Mouse (Mus musculus): ENCODE measurements around the gene Caskin2. TPM values are rescaled to one million over a fixed set of nuclear protein-coding genes. Genes with fewer than 3 reads are reported as not detected.
"Not testable (repeated sequence)": the region's sequence is repeated elsewhere in the genome, so short reads cannot be mapped to it uniquely, and the experiment has no call there.

Gene Caskin2
- polyA plus RNA-seq (2014; fragmentation: Nextera tagmentation; extraction: Ambion mirVana): 8.4 and 9.8 TPM in 2 replicates

DNA sequence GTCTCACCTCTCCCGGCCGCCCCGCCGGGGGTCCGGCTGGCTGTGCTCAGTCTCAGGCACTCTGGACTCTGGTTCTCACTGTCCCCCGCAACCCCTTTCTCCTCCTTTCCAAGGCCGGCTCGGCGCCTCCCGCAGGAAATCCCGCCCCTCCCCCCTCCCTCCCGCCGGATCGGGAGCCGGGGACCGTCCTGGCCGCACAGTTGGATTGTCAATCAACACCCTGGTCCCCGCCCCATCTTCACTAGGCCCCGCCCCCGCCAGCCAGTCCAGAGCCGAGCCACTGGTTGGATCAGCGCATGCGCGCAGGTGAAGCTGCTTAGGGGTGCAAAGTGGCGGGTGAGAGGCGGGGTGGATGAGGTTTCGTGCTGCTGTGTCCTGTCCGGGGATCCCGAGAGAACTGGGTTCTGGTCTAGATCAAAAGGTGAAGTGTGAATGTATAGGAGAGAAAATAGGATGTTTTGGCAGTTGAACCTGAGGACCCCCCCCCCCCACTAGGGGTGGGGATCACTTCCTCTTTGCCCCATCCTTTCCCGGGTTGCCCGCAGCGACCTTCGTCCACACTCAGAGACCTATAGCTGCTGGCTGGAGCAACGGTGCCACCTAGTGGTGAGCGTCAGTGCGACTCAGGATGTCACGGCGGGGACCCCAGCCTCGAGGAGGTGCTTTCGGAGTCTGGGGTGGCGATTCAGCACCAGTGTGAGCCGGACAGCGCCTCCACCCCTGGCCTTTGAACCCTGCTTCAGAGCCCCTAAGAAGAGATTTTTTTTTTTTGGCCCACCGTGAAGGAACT is at the start of gene Caskin2:
Gene Caskin2, minus strand, starts transcription at position 133 of the 790 bp plus-strand sequence.
- Histone ChIP-seq H3K9me3 (ENCODE audit: control insufficient read depth, low read length) (no peaks in the 10 kb centered on the region), H3K27ac (replicated peaks; ENCODE audit: low read depth, low read length) (peak within 1 kb of the TSS; percentile 60), H3K36me3 (ENCODE audit: control insufficient read depth, insufficient read depth, low read length) (peaks cover 19% of the 10 kb centered on the region), H3K27me3 (ENCODE audit: control insufficient read depth, insufficient read depth, low read length) (no peaks in the 10 kb centered on the region), H3K4me3 (replicated peaks; ENCODE audit: low read depth, low read length) (peak within 1 kb of the TSS; percentile 94), H3K9ac (replicated peaks; ENCODE audit: low read length) (peak within 1 kb of the TSS; percentile 91), H3K4me1 (ENCODE audit: control insufficient read depth, insufficient read depth, low read length) (peaks cover 34% of the 10 kb centered on the region), H3K4me2 (ENCODE audit: low read length) (peak within 1 kb of the TSS; percentile 75)
- WGBS: under 1% methylated on average over 42 of the region's 44 CpGs
- peak; percentile 92 for ATAC-seq (ENCODE audit: low FRiP score, low TSS enrichment)
- DNase-seq: peak; percentile 98

- 4% methylated on average over 75 of the region's 75 CpGs for WGBS
- no peak overlapping the region for H3K27ac ChIP-seq (replicated peaks; ENCODE audit: low read depth, low read length)
- ATAC-seq (ENCODE audit: low FRiP score, low TSS enrichment): peak; percentile 62
- peak; percentile 86 for DNase-seq
- no peaks in the 10 kb centered on the region for H3K4me1 ChIP-seq (ENCODE audit: control insufficient read depth, insufficient read depth, low read length)
- no peaks in the 10 kb centered on the region for H3K36me3 ChIP-seq (ENCODE audit: control insufficient read depth, insufficient read depth, low read length)
- no peak overlapping the region; the same call in 1 of the 2 replicates for H3K9ac ChIP-seq (replicated peaks; ENCODE audit: low read length)
- H3K9me3 ChIP-seq (ENCODE audit: control insufficient read depth, low read length): no peaks in the 10 kb centered on the region
- H3K27me3 ChIP-seq (ENCODE audit: control insufficient read depth, insufficient read depth, low read length): peaks cover 38% of the 10 kb centered on the region
- H3K4me2 ChIP-seq (ENCODE audit: low read length): peak overlapping the region; percentile 48
- peak overlapping the region; percentile 32 for H3K4me3 ChIP-seq (replicated peaks; ENCODE audit: low read depth, low read length)
These were observed 45.9 kb upstream of the Caskin2 start for GRCm38 (mm10) chr11:115859143-115859945.

GRCm38 (mm10) chr11:115858354-115858753 is 44.9 kb upstream of the Caskin2 start, which contains the start of gene Myo15b:
TSS of gene Myo15b (plus strand) at chr11:115858406.
- no peak for ATAC-seq (ENCODE audit: low FRiP score, low TSS enrichment)
- peak within 1 kb of the TSS; percentile 48 for H3K4me2 ChIP-seq (ENCODE audit: low read length)
- 7% methylated on average over 27 of the region's 27 CpGs for WGBS
- H3K9me3 ChIP-seq (ENCODE audit: control insufficient read depth, low read length): no peaks in the 10 kb centered on the region
- H3K4me3 ChIP-seq (replicated peaks; ENCODE audit: low read depth, low read length): peak within 1 kb of the TSS; percentile 32
- no peak within 1 kb of the TSS for H3K27ac ChIP-seq (replicated peaks; ENCODE audit: low read depth, low read length)
- H3K36me3 ChIP-seq (ENCODE audit: control insufficient read depth, insufficient read depth, low read length): no peaks in the 10 kb centered on the region
- no peak for DNase-seq
- peaks cover 38% of the 10 kb centered on the region for H3K27me3 ChIP-seq (ENCODE audit: control insufficient read depth, insufficient read depth, low read length)
- H3K4me1 ChIP-seq (ENCODE audit: control insufficient read depth, insufficient read depth, low read length): no peaks in the 10 kb centered on the region
- H3K9ac ChIP-seq (replicated peaks; ENCODE audit: low read length): no peak within 1 kb of the TSS; the same call in 1 of the 2 replicates

DNA sequence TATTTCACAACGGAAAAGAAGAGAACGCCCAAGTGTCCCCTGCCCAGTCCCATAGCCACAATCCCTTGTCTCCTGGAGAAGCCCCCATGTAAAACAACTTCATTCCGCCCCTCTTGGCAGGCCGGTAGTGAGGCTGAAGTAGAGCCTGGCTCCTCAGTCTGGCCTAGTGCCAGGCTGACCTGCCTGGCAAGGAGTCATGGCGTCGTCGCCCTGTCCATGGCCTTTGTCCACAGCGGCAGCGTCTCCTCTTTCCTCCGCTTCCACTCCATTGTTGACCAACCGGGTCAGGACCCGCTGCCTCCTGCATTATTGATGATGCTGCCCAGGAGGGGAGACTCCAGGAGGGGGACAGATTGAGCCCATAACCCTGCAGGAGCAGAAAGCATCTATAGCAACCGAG is 44.5 kb upstream of the Caskin2 start:
- no peak overlapping the region for H3K4me2 ChIP-seq (ENCODE audit: low read length)
- H3K36me3 ChIP-seq (ENCODE audit: control insufficient read depth, insufficient read depth, low read length): no peaks in the 10 kb centered on the region
- H3K27me3 ChIP-seq (ENCODE audit: control insufficient read depth, insufficient read depth, low read length): peaks cover 38% of the 10 kb centered on the region
- H3K4me3 ChIP-seq (replicated peaks; ENCODE audit: low read depth, low read length): no peak overlapping the region
- DNase-seq: no peak
- 40% methylated on average over 13 of the region's 13 CpGs for WGBS
- H3K9ac ChIP-seq (replicated peaks; ENCODE audit: low read length): no peak overlapping the region
- no peak for ATAC-seq (ENCODE audit: low FRiP score, low TSS enrichment)
- no peaks in the 10 kb centered on the region for H3K9me3 ChIP-seq (ENCODE audit: control insufficient read depth, low read length)
- no peak overlapping the region for H3K27ac ChIP-seq (replicated peaks; ENCODE audit: low read depth, low read length)
- no peaks in the 10 kb centered on the region for H3K4me1 ChIP-seq (ENCODE audit: control insufficient read depth, insufficient read depth, low read length)

DNA sequence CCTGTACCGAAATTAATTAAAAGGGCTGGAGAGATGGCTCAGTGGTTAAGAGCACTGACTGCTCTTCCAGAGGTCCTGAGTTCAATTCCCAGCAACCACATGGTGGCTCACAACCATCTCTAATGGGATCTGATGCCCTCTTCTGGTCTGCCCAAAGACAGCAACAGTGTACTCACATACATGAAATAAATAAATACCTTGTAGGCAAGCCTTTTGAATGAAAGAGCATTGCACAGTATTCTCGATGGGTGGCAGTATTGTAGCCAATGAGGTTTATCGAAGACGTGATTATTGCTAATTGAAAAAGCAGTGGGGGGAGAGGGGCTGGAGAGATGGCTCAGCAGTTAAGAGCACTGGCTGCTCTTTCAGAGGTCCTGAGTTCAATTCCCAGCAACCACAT is 43.7 kb upstream of the Caskin2 start:
- peaks cover 38% of the 10 kb centered on the region for H3K27me3 ChIP-seq (ENCODE audit: control insufficient read depth, insufficient read depth, low read length)
- not testable (repeated sequence) for ATAC-seq (ENCODE audit: low FRiP score, low TSS enrichment); H3K9me3 ChIP-seq (ENCODE audit: control insufficient read depth, low read length); H3K4me1 ChIP-seq (ENCODE audit: control insufficient read depth, insufficient read depth, low read length); H3K4me2 ChIP-seq (ENCODE audit: low read length); H3K9ac ChIP-seq (replicated peaks; ENCODE audit: low read length); DNase-seq; H3K36me3 ChIP-seq (ENCODE audit: control insufficient read depth, insufficient read depth, low read length); H3K27ac ChIP-seq (replicated peaks; ENCODE audit: low read depth, low read length); H3K4me3 ChIP-seq (replicated peaks; ENCODE audit: low read depth, low read length)
- WGBS: 89% methylated on average over 4 of the region's 4 CpGs

GRCm38 (mm10) chr11:115854674-115855073 is 41.2 kb upstream of the Caskin2 start:
- Histone ChIP-seq H3K4me1 (ENCODE audit: control insufficient read depth, insufficient read depth, low read length) (no peaks in the 10 kb centered on the region), H3K27ac (replicated peaks; ENCODE audit: low read depth, low read length) (no peak overlapping the region), H3K27me3 (ENCODE audit: control insufficient read depth, insufficient read depth, low read length) (peaks cover 23% of the 10 kb centered on the region), H3K9me3 (ENCODE audit: control insufficient read depth, low read length) (no peaks in the 10 kb centered on the region), H3K4me2 (ENCODE audit: low read length) (no peak overlapping the region), H3K36me3 (ENCODE audit: control insufficient read depth, insufficient read depth, low read length) (no peaks in the 10 kb centered on the region), H3K4me3 (replicated peaks; ENCODE audit: low read depth, low read length) (no peak overlapping the region), H3K9ac (replicated peaks; ENCODE audit: low read length) (no peak overlapping the region)
- ATAC-seq (ENCODE audit: low FRiP score, low TSS enrichment) (no peak), DNase-seq (no peak)
- WGBS: 71% methylated on average over 6 of the region's 6 CpGs

- Histone ChIP-seq H3K9me3 (ENCODE audit: control insufficient read depth, low read length) (no peaks in the 10 kb centered on the region), H3K9ac (replicated peaks; ENCODE audit: low read length) (no peak overlapping the region), H3K27ac (replicated peaks; ENCODE audit: low read depth, low read length) (no peak overlapping the region), H3K27me3 (ENCODE audit: control insufficient read depth, insufficient read depth, low read length) (no peaks in the 10 kb centered on the region), H3K4me3 (replicated peaks; ENCODE audit: low read depth, low read length) (no peak overlapping the region), H3K4me2 (ENCODE audit: low read length) (no peak overlapping the region), H3K4me1 (ENCODE audit: control insufficient read depth, insufficient read depth, low read length) (no peaks in the 10 kb centered on the region), H3K36me3 (ENCODE audit: control insufficient read depth, insufficient read depth, low read length) (no peaks in the 10 kb centered on the region)
- no peak for ATAC-seq (ENCODE audit: low FRiP score, low TSS enrichment)
- 91% methylated on average over 2 of the region's 2 CpGs for WGBS
- DNase-seq: no peak
These were observed 32.4 kb upstream of the Caskin2 start for GRCm38 (mm10) chr11:115845819-115846218.

DNA sequence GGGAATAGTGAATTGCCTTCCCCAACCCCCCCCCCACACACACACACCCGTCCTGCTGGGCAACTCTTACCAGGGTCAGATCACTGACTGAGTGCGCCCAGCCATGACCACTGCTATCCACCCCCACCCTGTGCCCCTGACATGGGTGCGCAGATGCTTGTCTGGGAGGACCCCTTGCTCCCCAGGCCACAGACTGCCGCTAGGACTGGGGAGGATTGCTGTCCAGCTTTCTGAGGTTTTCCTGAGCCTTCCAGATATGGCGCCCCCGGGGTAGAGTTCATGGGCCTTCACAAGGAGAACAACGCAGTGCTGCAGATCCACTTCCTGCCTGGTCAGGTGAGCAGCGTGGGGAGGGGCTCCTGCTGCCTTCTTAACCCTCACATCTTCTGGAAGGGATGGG is 30.8 kb upstream of the Caskin2 start:
- no peaks in the 10 kb centered on the region for H3K27me3 ChIP-seq (ENCODE audit: control insufficient read depth, insufficient read depth, low read length)
- WGBS: 63% methylated on average over 8 of the region's 8 CpGs
- no peaks in the 10 kb centered on the region for H3K9me3 ChIP-seq (ENCODE audit: control insufficient read depth, low read length)
- no peaks in the 10 kb centered on the region for H3K4me1 ChIP-seq (ENCODE audit: control insufficient read depth, insufficient read depth, low read length)
- H3K4me3 ChIP-seq (replicated peaks; ENCODE audit: low read depth, low read length): no peak overlapping the region
- H3K36me3 ChIP-seq (ENCODE audit: control insufficient read depth, insufficient read depth, low read length): no peaks in the 10 kb centered on the region
- no peak for DNase-seq
- no peak overlapping the region for H3K9ac ChIP-seq (replicated peaks; ENCODE audit: low read length)
- no peak overlapping the region for H3K4me2 ChIP-seq (ENCODE audit: low read length)
- no peak for ATAC-seq (ENCODE audit: low FRiP score, low TSS enrichment)
- H3K27ac ChIP-seq (replicated peaks; ENCODE audit: low read depth, low read length): no peak overlapping the region
